Mouse (Mus musculus): ENCODE results near the gene Mcm8. TPM values are rescaled to one million over a fixed set of nuclear protein-coding genes. Genes with fewer than 3 reads are reported as not detected.

Mcm8 gene
- 0.68 TPM for polyA plus RNA-seq (2014; fragmentation: Illumina TruSeq; extraction: RNeasy Lipid Tissue Mini Kit (QIAGEN cat#74804); ENCODE audit: insufficient read depth, low read depth, low replicate concordance)

DNA sequence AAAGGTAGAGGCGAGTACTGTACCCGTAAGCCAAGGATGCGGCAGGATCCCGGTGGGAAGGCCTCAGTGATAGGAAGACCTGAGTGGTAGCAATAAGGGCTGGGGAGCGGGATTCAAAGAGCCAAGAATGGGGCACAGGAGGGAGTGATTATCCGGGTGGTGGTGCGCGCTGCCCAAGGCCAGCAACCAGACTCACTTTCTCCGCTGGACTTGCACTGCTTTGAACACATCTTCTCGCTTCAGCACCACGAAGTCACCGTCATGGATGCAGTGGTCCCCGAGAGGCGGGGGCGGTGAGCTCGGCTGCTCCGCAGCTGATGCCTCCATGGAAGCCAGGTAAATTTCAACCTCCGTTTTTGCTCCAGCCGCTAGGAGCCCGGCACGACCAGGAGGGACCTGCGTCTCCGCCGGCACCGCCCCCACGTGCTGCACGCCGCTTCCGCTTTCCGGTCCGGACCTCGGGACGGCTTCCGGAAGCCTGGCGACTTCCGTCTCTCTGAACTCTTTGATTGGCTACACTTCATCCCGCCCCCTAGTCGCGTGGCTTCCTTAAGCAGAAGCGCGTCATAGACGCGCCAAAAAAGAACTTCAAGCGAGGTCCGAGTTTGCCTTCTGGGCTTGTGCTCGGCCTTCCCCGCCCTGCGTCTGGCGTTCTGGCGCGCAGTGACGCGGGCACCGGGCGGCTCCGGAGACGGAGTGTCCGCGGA, at the start of gene Mcm8, which contains the start of gene Trmt6:
TSS of gene Mcm8 (plus strand) at position 534 of the 707 bp plus-strand sequence.
TSS of gene Trmt6 (minus strand) at position 448 of the 707 bp plus-strand sequence.

DNA sequence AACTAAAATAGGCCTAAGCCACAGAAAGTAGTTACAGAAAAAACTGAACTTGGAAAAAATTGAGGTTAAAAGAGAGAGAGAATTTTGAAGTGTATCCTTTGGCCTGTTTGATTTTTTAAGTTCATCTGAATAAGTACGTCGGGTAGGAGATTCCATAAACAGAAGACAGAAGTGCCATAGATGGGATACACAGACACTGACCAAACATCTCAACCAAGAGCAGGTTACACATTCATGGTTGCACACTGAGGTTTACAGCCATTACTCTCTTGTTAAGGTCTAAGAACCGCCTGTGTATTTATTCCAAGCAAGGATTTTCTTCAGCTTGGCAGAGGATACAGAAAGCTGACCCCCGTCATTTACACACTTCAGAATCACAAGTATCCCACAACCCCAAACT, 35.0 kb upstream of the Mcm8 start, which contains the start of gene Chgb:
TSS of gene Chgb (plus strand) at position 301 of the 400 bp plus-strand sequence.

DNA sequence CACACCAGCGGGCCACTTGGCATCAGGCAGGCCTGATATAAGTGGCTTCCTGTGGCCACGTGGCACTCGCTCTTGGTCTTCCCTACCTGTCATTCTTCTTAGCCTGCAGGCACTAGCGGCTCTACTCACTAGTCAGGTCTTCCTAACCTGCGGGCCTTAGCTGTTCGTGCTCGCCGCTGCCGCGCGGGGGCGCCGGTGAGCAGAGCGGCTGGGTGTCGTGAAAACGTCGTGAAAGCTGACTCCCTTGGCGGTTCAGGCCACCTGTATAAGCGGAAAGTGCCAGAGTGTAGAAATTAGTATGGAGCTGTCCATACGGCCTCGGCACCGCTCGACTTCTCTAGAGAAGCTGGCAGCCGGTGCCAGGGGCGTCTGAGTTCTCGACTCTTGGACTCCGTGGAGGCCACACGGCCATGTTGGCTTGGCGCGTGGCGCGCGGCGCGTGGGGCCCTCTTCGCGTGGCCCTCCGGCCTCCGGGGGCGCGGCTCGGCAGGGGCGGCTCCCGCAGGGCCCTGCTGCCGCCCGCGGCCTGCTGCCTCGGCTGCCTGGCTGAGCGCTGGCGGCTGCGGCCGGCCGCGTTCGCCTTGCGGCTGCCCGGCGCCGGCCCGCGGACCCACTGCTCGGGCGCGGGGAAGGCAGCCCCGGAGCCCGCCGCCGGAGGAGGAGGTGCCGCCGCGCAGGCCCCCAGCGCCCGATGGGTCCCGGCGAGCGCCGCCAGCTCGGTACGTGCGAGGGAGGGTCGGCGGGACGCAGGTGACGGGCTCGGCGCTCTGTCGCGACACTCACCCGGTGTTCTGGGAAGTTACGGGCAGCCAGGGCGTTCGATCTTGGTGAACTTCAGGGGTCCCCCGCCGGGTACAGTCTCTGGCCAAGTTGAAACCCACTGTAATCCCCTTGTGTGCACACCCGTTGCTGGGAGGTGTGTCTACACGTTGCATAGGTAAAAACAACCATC, 30.7 kb downstream of the Mcm8 start, which contains the start of gene Crls1:
TSS of gene Crls1 (plus strand) at position 260 of the 952 bp plus-strand sequence.

DNA sequence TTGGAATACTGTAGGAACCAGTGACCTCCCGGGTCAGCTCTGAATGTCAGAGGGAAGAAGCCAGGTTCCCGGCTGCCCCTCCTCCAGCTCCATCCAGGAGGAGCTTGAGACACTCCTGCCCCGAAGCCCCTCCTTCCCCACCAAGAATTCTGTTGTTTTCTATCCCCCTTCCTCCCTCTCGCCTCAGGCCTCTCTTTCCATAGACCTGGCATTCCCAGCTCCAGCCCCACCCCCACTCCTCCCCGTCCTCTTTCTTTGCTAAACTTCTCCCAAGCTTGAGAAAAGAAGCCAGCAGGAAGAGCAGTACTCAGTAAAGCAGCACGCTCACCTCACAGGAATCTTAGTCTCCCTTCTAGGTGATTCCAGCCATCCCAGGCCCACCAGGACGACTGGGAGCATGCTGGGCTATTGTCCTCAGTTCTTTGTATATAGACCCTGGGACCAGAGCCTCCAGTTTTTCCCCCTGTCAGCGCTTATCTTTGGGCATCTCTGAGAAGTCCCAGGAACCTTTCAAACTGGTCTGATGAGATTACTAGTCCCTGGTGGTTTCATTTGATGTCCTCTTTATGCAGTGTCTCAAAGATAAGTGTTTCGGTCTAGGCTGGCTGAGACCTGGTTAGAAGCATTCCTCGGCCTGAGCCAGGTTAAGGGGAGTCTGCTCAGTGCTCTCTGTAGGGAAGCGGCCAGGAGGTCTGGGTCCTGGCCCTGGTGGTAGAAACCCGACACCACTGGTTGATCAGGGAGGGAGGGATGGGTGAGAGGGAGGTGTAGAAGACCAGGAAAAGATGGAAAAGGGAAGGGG, 65.1 kb downstream of the Mcm8 start, which contains the start of gene Lrrn4:
TSS of gene Lrrn4 (minus strand) at position 48 of the 802 bp plus-strand sequence.

Other genes with a start within 250 kb of the Mcm8 start
- 17.7 TPM for gene Gpcpd1, start 228.4 kb upstream of the Mcm8 start, polyA plus RNA-seq (2014; fragmentation: Illumina TruSeq; extraction: RNeasy Lipid Tissue Mini Kit (QIAGEN cat#74804); ENCODE audit: insufficient read depth, low read depth, low replicate concordance)
- gene Shld1, start 129.2 kb upstream of the Mcm8 start, polyA plus RNA-seq (2014; fragmentation: Illumina TruSeq; extraction: RNeasy Lipid Tissue Mini Kit (QIAGEN cat#74804); ENCODE audit: insufficient read depth, low read depth, low replicate concordance), result 18.0 TPM
- gene Chgb, start 34.9 kb upstream of the Mcm8 start, polyA plus RNA-seq (2014; fragmentation: Illumina TruSeq; extraction: RNeasy Lipid Tissue Mini Kit (QIAGEN cat#74804); ENCODE audit: insufficient read depth, low read depth, low replicate concordance), result 0.11 TPM
- gene Trmt6, start 86 bp upstream of the Mcm8 start, polyA plus RNA-seq (2014; fragmentation: Illumina TruSeq; extraction: RNeasy Lipid Tissue Mini Kit (QIAGEN cat#74804); ENCODE audit: insufficient read depth, low read depth, low replicate concordance), result 7.1 TPM
- 19.6 TPM for gene Crls1, start 30.5 kb downstream of the Mcm8 start, polyA plus RNA-seq (2014; fragmentation: Illumina TruSeq; extraction: RNeasy Lipid Tissue Mini Kit (QIAGEN cat#74804); ENCODE audit: insufficient read depth, low read depth, low replicate concordance)
- 5.6 TPM for gene Lrrn4, start 64.8 kb downstream of the Mcm8 start, polyA plus RNA-seq (2014; fragmentation: Illumina TruSeq; extraction: RNeasy Lipid Tissue Mini Kit (QIAGEN cat#74804); ENCODE audit: insufficient read depth, low read depth, low replicate concordance)
- gene Fermt1, start 129.8 kb downstream of the Mcm8 start, polyA plus RNA-seq (2014; fragmentation: Illumina TruSeq; extraction: RNeasy Lipid Tissue Mini Kit (QIAGEN cat#74804); ENCODE audit: insufficient read depth, low read depth, low replicate concordance), result 0.56 TPM